Mouse (Mus musculus): ENCODE measurements around the gene Iapp.
"Not testable (repeated sequence)": the region's sequence is repeated elsewhere in the genome, so short reads cannot be mapped to it uniquely, and the experiment has no call there.

Iapp gene

GRCm38 (mm10) chr6:142298098-142298497, at the start of gene Iapp:
Iapp (plus strand) TSS chr6:142298423.
- DNase-seq: no peak

DNA sequence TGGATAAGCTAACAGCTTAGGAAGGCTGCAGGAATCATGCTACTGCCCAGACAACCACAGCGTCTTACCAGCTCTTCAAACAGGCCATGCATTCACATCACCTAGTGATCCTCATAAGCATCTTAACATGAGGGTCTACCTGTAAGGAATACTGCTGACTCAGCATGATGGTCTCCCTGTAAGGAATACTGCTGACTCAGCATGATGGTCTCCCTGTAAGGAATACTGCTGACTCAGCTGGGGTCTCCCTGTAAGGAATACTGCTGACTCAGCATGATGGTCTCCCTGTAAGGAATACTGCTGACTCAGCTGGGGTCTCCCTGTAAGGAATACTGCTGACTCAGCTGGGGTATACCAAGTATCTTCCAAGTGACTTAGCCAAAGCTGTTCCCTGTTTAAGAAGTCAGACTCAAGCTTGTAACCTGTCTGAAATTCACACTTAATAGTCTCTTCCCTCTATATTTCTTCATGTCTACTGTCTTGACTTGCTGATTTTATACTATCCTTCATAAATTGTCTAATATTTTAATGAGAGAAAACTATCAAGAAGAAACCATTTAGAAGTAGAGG, 47.4 kb upstream of the Iapp start:
- not testable (repeated sequence) for DNase-seq

DNA sequence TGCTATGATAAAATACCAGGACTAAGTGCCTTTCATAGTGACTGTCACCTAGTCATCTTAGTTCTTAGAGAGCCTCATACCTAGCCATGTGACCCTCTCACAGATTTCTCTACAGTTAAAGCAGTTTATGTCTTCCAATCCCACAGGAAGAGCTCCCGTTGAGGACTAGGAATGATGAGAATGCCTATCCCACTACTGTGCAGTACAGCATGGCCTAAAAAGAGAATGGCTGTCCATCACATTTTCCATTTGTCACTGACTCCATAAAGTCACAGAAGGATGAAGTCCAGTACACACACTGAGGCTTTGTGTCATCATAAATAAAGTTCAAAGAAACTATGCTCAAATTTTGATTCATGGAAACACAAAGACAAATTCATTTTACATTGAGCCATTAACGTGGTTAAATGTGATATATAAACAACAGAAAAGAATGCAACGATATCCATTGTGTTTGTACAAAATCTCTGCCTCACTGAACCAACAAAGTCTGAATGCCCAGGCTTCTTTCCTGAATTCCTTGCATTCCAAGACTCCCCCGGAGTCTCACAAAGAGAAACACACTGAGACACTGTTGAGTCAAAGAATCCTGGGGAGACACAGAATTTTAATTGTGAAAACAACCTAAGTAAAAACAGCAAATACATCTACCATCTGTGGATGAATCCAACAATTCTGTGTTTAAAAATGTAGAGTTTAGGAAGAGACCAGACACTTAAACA, 22.3 kb upstream of the Iapp start:
- DNase-seq: no peak

DNA sequence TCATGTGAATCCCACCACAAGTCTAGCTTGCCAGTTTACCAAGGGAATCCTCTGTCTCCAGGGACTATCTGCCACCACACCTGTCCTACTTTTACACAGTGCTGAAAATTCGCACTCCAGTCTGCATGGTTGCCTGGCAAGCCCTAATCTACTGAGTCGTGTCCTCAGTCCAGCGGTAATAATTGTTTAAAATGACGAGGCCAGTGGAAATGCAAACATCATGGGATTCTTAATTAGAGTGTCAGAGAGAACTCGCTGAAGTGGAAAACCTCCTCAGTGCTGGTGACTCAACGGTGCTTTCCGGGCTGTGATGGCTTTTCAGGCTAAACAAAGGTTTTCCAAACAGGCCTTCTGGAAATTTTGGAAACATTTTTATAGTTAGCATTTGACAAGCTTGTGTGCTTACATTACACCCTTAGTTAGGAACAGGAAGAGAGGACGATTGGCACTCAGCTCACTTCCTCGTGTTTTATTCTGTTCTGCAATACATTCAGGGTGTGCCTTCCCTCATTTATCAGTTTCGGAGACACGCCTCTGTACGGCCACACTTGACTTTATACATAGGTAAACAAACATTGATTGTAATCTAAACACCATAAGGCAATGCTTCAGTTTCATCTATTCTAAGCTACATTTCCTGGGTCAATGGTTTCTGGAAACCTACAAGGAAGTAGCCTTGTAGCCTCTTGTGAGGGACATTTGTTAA, 8.7 kb upstream of the Iapp start:
- no peak for DNase-seq

- no peak for DNase-seq
These were observed 6.9 kb downstream of the Iapp start for GRCm38 (mm10) chr6:142305076-142305475.

DNA sequence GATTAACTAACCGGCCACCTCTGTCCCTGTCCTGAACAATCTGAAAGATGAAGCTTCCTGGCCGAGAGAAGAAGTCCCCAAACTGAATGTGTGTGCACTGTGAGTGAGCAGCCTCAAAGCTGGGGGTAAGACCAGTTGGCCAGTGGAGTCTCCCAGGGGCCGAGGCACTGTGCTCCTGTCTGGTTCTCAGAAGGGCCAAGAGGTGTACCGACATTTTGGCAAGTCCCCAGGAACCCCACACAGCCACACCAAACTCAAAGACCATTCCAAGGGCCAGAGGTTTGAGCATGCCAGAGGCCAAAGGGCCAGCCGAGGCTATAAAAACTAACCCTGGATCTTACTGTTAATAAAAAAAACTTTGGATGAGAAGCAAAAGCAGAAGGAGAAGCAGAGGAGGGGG, 16.1 kb downstream of the Iapp start:
- no peak for DNase-seq

- no peak for DNase-seq
These were observed 18.9 kb downstream of the Iapp start for GRCm38 (mm10) chr6:142317106-142317505.

- DNase-seq: no peak
These were observed 24.7 kb downstream of the Iapp start, which contains the start of gene Slco1a5 for GRCm38 (mm10) chr6:142322881-142323280. Slco1a5 (minus strand) TSS chr6:142322981.

DNA sequence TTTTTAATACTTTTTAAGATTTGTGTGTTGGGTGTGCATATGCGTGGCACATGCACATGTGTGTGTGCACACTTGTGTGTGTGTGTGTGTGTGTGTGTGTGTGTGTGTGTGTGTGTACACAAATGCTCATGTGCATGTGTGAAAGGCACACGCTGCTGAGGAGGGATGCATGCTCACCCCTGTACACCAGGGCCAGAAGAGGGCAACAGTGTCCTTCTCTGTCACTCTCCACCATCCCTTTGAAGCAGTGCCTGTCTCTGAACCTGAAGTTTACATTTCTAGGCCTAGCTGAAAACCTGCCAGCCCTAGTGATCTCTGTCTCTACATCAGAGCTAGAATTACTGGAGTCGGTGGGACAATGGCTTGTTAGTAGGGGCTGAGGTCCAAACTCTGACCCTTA, 28.4 kb downstream of the Iapp start:
- DNase-seq: no peak

DNA sequence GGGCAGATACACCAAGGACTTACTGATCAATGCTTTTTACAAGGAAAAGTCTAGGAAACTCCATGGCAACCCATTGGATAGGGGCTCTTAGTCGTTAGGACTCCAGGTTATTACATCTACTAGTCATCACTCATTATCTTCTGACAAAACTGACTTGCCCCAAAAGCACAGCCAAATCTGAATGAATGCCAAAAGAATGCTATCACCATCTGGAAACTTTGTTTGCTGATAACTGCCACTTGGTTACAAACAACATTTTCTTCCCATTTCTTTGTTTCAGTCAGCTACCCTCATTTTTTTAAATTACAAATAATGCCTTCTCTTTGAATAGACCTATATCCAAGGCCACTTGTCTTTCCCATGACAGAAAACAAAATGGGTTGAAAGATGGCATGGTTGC, 31.0 kb downstream of the Iapp start:
- DNase-seq: no peak

DNA sequence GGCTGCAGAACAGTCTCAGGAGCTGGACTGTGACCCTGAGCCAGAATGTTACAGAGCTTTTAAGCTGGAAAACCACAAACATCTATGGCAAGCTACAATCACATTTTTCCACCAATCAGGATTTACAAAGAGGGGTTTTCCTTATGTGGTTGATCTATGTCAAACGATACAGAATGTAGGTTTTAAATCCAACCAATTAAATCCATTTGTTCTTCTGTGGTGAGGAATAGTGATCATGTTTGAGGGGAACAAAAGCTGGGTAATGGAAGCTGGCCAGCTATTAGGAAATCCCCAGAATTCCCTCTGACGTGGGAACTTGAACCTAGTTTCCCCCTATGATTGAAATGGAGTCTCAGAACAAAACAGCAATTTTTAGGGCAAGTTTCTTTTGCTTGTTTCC, 40.7 kb downstream of the Iapp start:
- no peak for DNase-seq

DNA sequence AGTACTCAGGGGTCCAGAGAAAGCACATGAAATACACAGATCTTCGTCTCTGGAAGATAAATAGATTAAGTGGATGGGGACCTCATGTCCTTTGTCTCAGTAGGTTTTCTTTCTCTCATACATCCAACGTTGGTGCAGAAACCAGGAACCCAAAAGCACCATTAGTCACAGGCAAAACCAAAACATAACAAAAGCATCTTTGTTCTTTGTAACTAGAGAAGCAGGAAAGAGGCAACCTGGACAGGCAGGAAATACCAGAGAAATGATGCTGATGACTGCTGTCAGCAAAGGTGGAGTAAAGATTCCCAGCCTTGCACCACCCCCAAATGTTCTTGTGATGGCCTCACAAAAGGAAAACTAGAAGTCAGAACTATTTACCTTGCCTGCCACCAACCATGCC, 41.4 kb downstream of the Iapp start:
- DNase-seq: no peak

DNA sequence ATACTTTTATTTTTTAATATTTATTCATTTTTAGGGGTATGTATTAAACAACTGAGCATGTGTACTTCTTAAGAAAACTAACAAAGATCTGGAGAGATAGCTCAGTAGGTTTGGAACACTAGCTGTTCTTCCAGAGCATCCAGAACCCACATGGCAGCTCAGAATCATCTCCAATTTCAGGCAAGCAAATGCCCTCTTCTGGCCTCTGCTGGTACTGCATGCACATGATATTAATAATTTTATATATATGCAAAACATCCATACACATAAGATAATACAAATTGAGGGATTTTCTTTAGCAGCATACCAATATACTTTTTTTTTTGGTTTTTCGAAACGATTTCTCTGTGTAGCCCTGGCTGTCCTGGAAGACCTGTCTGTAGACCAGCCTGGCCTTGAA, 45.3 kb downstream of the Iapp start:
- DNase-seq: peak; percentile 57

DNA sequence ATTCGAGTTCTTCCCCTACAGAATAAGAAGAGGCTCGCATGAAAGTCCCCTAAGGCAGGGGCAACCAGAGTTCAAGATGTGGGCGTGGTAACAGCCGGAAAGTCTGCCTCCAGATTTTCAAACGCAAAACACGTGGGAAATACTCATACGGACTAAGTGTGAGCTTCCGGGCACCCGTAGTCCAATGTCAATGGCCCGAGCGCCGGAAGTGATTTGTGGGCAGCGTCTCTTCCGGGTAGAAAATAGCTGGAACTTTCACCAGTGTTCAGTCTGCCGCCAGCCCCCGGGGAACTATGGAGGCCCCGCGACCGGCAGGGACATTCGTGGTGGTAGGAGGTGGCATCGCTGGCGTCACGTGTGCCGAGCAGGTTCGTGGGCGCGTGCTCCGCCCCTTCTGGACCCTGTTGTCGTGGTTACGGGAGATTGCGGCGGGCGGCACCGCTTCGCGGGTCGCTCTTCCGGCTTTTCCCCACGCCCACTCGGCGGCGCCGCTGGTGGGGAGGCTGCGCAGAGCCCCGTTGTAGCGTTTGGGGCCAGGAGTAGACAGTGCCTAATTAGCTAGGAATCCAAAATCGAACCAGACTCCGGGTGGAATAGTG, 47.3 kb downstream of the Iapp start, which contains the start of gene Pyroxd1:
TSS of gene Pyroxd1 (plus strand) at position 215 of the 599 bp plus-strand sequence.
- peak; percentile 79 for DNase-seq

GRCm38 (mm10) chr6:142346181-142347110, 48.2 kb downstream of the Iapp start:
- DNase-seq: no peak

- no peak for DNase-seq
These were observed 49.5 kb downstream of the Iapp start for GRCm38 (mm10) chr6:142347431-142348385.

DNA sequence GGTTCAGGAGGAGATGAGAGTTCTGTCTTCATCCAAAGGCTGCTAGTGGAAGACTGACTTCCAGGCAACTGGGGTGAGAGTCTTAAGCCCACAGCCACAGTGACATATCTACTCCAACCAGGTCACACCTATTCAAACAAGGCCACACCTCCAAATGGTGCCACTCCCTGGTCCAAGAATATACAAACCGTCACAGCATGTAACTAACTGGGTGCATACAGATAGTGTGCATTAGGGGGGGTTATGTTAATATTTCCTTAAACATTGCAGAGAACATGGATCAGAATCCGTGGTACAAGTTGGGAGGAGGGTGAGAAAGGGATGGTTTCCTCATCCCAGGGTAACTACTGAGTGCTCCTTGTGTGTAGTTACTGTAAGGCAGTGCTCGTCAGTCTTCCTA, 53.9 kb downstream of the Iapp start:
- DNase-seq: not testable (repeated sequence)

All from lung, postnatal 14 days (tissue).